Mouse (Mus musculus): ENCODE data around the gene Cct8. TPM values are rescaled to one million over a fixed set of nuclear protein-coding genes. Genes with fewer than 3 reads are reported as not detected.

The Cct8 gene
- polyA plus RNA-seq, 1 experiment from 2014 or later: 691 TPM

Other genes starting within 250 kb of the Cct8 start
- gene N6amt1, start 141.7 kb downstream of the Cct8 start, polyA plus RNA-seq (2014; fragmentation: Nextera tagmentation; extraction: Ambion mirVana): 20.6 and 24.6 TPM in 2 replicates
- 31.8 and 34.8 TPM in 2 replicates for gene Ltn1, start 63.3 kb downstream of the Cct8 start, polyA plus RNA-seq (2014; fragmentation: Nextera tagmentation; extraction: Ambion mirVana)
- 9.3 and 9.4 TPM in 2 replicates for gene Rwdd2b, start 55.3 kb downstream of the Cct8 start, polyA plus RNA-seq (2014; fragmentation: Nextera tagmentation; extraction: Ambion mirVana)
- gene Usp16, start 41.2 kb downstream of the Cct8 start, polyA plus RNA-seq (2014; fragmentation: Nextera tagmentation; extraction: Ambion mirVana): 46.4 and 50.6 TPM in 2 replicates
- gene Map3k7cl, start 57.5 kb upstream of the Cct8 start, polyA plus RNA-seq (2014; fragmentation: Nextera tagmentation; extraction: Ambion mirVana): not detected in 2 replicates
- gene Bach1, start 203.1 kb upstream of the Cct8 start, polyA plus RNA-seq (2014; fragmentation: Nextera tagmentation; extraction: Ambion mirVana): 15.9 and 18.4 TPM in 2 replicates